Mouse (Mus musculus): ENCODE data around the gene Mrpl24. TPM values are rescaled to one million over a fixed set of nuclear protein-coding genes. Genes with fewer than 3 reads are reported as not detected.

Mrpl24 gene
- total RNA-seq, 2 experiments from 2014 or later, result 119 to 195 TPM

DNA sequence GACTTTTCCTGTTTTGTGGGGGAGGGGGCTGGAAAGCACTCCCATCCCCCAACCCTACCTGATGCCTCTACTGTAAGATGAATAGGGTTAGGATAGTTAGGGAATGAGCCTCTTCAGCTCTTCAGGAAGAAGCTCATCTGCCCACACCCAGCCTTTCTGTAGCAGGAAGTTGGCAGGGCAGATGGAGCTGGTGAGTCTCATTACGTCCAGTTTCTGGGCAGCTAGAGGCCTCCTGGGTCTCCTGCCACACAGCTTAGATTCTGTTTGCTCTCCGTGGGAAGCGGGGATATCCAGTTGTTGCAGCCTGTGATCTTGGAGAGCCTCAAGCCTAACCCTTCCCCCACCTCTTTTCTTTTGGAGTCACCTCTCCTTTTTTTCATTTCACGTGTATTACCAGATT, 9.4 kb upstream of the Mrpl24 start:
- ATAC-seq (replicated peaks; ENCODE audit: poor library complexity), result no peak

DNA sequence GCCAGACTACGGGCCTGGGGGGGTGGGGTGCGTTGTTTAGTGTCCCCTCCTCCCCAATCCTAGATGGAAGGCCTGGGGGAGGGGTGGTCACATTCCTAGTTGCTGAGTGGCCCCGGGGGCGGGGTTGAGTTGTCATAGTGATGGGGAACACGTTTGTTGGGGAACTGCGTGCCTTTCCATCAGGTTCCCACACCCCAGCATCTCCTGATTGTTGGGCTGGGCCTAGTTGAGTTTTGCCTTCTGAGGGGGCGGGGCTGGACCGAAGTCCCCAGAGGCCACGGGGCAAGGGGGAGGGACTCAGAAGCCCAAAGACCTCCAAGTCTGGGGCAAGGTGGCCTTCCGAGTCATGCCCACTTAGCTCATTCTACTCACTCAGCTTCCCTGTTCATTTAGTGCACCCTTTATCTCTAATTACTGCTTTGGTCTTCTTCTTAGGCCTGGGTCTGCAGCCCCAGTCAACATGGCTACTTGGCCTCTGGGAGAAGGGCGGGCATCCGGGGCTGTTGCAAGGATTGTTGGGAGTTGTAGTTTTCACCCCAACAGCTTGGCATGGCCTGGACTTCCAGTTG, 8.6 kb upstream of the Mrpl24 start:
- no peak for ATAC-seq (replicated peaks; ENCODE audit: poor library complexity)

DNA sequence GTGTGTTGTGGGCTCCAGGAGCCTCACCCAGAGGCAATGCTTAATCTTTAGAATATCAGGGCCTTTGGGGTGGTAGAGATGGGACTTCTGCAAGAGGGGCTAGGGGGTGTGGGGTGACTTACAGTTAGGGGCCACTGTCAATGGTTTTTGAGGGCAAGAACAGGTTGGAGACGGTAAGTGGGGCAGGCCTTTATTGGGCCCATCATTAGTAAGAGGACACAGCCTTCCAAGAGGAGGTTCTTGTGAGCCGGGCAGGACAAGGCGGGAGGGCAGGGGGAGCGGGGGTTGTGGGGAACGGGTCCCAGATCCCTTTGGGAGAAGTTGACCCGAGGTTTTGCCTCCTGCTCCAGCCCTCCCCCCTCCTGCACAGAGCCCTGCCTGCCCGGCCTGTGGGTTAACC, 5.8 kb upstream of the Mrpl24 start:
- no peak for ATAC-seq (replicated peaks; ENCODE audit: poor library complexity)

DNA sequence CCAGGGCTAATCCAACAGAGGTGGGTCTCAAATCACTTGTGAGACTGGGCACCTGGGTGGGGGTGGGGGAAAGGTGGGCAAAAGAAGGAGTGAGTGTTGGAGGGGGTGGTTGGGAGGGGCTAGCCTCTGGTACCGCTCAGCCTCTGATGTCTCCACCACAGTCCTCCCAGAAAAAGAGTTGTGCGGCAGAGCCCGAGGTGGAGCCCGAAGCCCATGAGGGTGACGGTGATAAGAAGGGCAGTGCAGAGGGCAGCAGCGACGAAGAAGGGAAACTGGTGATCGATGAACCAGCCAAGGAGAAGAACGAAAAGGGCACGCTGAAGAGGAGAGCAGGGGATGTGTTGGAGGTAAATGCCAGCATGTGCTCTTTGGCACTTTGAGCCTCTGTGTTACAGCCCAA, 5.4 kb upstream of the Mrpl24 start:
- no peak for ATAC-seq (replicated peaks; ENCODE audit: poor library complexity)

DNA sequence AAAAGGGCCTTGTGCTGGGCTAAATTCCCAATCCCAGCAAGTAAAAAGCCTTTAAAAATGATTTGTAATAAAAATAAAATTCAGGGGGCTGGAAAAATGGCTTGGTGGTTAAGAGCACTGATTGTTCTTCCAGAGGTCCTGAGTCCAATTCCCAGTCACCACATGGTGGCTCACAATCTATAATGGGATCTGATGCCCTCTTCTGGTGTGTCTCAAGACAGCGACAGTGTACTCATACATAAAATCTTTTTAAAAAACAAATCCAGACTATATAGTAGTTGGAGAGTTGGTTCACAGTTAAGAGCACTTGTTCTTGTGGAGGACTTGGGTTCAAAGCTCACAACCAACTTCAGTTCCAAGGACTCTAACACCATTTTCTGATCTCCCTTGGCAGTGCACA, 2.3 kb upstream of the Mrpl24 start:
- no peak for ATAC-seq (replicated peaks; ENCODE audit: poor library complexity)

DNA sequence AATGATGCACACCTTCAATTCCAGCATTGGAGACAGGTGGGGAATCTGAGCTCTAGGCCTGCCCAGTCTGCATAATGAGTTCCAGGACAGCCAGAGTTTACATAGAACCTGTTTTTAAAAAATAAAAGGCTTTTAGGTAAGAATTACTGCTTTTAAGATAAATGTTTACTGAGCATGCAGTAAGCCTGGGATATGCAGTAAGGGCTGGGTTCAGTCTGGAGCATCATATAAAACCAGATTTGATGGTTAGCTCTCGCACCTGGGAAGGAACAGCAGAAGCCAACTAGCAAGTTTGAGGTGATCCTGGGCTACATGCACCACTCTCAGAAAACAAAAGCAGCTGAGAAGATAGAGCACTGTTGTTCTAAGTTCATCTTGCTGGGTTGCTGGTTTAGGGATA, 755 bp upstream of the Mrpl24 start:
- ATAC-seq (replicated peaks; ENCODE audit: poor library complexity), result no peak

DNA sequence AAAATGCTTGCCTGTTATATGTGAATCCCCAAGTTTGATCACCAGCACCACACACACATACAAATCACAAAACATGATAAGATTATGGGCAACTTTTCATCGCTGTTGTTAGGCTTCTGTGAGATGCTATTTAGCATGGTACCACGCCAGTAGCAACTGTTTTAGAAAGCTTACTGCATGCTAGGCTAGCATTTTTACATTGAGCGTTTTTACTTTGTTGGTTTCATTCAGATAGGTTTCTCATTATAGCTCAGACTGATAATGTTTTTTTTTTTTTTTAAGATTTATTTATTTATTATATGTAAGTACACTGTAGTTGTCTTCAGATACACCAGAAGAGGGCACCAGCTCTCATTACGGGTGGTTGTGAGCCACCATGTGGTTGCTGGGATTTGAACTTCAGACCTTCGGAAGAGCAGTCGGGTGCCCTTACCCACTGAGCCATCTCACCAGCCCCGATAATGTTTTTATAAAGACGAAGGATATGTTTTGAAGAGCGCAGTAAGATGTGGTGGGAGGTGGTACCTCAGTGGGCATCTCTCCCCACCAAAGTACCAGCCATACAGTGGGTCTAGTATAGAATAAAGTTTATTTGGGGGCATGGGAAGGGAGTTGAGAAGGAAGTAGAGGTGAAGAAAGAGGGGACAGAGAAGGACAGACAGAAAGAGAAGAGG, 1.1 kb downstream of the Mrpl24 start:
- ATAC-seq (replicated peaks; ENCODE audit: poor library complexity), result no peak

DNA sequence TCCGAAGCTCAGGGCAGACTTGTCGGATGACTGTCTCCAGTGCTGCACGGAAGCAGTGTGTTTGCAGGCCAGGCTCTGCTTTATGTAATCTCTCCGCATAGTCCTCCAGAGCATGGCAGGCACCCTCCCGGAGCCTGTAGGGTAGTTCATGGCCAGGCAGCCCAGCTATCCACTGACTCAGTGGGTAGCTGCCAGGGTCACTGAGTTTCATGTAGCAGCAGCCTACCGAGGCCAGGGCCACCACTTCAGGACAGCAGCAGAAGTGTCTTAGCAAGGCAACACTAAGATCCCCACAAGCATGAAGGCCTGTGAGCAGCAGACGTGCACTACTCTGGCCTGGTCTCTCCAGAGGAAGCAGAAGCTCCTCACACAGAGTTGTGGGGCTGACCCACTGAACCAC, 5.7 kb downstream of the Mrpl24 start:
- ATAC-seq (replicated peaks; ENCODE audit: poor library complexity), result no peak

DNA sequence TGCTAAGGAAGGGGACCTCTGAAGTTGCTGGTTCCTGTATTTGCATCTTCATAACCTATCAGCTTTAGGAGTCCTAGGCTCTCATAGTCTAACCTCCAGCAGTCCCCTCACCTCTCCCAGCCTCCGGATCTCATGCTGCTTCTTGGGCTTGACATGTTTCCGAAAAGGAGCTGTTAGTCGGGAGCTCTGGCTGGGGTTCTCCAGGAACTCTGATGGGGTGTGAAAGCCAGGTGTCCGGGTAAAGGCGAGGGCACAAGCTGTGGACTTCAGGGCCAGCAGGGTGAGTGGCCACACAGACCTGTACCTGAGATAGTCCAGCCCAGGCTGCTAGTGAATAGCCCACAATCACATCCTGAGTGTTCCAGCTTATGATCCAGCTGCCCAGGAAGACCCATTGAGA, 8.1 kb downstream of the Mrpl24 start:
- ATAC-seq (replicated peaks; ENCODE audit: poor library complexity), result no peak

DNA sequence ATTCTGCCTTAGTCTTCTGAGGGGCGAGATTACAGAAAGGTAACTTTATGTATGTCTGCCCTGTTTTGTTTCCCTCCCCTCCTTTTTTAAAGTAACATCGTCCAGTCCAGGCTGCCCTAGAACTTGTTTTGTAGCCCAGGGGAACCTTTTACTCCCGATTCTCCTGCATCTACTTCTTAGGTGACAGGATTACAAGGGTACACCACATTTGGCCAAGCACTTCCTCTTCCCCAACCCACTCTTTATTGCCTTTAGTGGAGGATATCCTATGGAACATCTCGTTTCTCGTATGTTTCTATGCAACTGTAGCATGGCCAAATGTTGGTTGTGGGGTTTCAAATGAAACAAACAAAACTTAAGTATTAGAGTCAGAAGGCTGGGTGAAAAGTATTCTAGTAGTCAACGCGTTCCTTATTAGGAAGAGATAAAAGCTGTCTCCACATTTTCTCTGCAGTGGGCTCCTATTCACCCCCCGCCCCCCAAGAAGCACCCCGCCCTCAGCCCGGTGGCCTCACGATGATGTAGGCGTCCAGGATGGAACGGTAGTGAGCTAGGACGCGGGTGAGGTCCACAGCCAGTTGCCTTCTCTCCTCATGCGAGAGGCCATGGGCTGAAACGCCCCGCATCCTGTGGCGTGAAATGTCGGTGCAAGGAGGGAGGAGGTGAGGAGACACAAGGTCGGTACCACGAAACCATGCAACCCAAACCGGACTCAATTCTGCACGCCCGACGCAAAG, 10.2 kb downstream of the Mrpl24 start:
- peak; percentile 38 for ATAC-seq (replicated peaks; ENCODE audit: poor library complexity)

DNA sequence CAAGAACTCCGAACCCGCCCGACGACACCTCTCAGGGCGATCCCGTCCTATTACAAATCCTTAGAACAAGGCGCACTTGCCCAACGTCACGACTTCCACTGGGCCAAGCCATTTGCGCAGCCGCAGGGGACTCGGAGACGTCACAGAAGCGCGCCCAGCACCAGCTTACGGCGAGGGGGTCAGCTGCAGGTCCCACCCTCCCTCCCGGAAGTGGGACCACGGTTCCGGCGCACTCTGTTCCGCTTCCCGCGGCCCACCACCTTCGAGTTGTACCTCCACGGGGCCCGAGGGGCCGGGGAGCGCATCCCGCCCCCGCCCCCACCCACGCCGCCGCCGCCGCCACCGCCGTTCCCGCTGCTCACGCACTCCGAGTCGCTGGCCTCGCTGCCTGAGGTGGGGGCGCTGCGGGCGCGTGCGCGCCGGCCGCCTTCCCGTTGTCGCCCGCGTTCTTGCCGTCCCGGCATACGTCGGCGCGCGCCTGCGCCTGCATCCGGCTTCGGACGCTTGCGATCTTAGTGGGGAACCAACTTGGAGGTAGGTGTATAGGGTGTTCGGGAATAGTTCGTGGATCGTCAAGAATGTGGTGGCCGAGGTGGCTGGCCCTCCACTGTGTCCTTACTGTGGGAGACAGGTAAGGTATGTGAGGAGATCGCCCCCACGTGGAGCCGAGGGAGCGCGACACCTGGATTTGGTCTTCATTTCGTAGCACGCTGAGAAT, 10.9 kb downstream of the Mrpl24 start, which contains the start of the genes Isg20l2 and Rrnad1:
Isg20l2 (plus strand) TSS at position 237 of the 718 bp plus-strand sequence.
Rrnad1 (minus strand) TSS at position 640 of the 718 bp plus-strand sequence.
- ATAC-seq (replicated peaks; ENCODE audit: poor library complexity), result peak; percentile 94

DNA sequence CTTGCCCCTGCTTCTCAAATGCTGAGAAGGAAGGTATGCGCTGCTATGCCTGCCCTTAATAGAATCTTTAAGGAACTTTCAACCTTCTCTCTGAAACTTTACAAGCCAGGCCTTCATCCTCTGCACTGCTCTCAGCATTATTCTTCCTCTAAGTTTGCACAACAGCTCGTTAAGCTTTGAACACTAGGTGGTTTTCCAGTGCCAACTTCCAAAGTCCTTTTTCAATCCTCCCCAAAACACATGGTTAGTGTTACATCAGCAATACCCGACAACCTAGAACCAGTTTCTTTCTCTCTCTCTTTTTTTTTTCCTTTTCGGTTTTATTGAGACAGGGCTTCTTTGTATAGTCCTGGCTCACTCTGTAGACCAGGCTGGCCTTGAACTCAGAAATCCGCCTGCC, 14.7 kb downstream of the Mrpl24 start:
- no peak for ATAC-seq (replicated peaks; ENCODE audit: poor library complexity)

DNA sequence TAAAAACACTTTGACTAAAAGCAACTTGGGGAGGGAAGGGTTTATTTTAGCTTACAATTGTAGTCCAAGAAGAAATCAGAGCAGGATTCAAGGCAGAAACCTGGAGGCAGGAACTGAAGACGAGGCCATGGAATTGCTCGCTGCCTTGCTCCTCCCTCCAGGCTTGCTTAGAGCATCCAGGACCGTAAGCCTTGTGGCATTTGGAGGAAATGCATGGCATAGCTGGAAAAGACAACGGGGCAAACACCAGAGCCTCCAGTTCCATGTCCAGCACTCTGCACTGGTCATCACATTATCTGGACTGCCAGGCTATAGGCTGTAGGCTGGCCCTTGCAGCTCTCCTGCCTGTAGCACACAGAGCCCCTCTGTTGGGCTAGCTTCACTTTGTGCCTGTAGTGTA, 15.2 kb downstream of the Mrpl24 start:
- ATAC-seq (replicated peaks; ENCODE audit: poor library complexity), result no peak

DNA sequence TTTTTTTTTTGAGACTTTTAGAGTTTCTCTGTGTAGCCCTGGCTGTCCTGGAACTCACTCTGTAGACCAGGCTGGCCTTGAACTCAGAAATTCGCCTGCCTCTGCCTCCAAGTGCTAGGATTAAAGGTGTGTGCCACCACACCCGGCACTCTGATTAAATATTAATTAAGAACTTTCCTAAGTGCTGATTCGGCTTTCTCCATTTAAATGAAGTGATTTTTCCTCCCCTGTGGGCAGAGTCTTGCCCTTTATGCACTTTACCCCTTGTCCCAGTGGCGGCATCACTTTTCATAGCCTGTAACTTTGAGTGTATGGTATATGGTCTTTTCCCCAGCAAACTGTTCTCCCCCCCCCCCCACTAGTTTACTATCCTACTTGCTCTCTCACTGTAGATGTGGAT, 15.9 kb downstream of the Mrpl24 start:
- ATAC-seq (replicated peaks; ENCODE audit: poor library complexity), result no peak

DNA sequence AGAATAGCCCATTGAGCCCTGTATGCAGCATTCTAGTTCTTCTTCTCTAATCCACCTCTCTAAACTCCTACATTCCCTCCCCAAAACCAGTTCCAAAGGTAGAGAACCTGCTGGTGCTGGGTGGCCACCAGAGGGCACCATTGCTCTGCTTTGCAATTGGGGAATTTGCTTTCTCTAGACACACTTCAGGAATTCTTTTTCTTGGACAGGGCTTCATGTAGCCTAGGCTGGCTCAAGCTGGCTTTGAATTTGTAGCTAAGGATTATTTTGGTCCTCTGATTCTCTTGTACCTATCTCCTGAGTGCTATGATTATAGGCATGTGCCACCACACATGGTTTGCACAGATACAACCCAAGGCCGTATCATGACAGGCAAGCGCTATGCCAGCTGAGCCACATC, 16.5 kb downstream of the Mrpl24 start:
- peak; percentile 85 for ATAC-seq (replicated peaks; ENCODE audit: poor library complexity)

DNA sequence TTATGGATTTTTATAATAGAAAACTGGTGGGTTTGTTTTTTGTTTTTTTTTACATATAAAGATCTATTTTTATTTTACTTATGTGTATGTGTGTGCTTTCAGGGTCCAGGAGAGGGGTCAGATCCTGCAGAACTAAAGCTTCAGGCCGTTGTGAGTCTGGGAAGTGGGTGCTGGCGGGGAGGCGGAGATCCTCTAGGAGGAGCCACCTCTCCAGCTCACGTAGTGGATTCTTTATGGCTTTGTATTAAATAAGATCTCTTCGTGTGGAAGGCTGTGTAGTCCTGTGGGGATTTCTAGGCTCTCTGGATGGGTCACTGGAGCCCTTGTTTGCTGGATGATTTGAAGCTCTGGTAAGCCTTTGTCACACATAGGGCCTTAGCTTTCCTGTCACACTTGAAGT, 21.3 kb downstream of the Mrpl24 start:
- ATAC-seq (replicated peaks; ENCODE audit: poor library complexity), result no peak

DNA sequence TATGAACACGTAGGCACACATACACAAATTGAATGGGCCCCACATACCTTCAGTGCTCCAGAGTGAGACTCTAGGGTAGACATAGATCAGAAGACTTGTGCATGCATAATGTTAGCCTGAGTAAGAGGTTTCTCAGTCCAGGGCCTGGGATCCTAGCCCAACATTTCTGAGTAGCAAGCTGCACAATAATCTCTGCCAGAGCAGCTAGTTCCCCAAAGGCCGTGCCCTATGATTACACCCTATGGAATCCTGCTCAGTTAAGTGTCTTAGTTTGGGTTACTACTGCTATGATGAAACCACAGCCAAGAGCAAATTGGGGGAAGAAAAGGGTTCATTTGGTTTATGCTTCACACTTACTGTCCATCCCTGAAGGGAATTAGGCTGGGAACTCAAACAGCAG, 23.2 kb downstream of the Mrpl24 start:
- no peak for ATAC-seq (replicated peaks; ENCODE audit: poor library complexity)

DNA sequence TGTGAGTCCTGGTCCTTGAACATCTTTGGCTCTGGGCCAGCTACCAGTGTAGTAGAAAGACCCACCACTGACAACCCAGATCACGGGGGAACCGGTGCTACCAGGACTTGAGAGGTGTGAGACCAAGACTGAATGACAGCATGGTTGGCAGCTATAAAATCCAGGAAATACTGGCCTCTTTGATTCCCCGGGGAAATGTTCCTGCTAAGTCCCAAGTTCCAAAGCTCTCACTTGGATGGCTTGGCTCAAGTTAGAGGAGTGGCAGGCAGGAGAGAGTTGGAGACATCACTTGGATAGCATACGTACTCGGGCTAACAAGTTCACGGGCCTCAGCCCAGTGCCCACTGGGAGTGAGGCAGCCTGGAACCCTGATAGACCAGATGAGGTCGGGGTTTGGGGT, 24.3 kb downstream of the Mrpl24 start:
- ATAC-seq (replicated peaks; ENCODE audit: poor library complexity), result no peak

DNA sequence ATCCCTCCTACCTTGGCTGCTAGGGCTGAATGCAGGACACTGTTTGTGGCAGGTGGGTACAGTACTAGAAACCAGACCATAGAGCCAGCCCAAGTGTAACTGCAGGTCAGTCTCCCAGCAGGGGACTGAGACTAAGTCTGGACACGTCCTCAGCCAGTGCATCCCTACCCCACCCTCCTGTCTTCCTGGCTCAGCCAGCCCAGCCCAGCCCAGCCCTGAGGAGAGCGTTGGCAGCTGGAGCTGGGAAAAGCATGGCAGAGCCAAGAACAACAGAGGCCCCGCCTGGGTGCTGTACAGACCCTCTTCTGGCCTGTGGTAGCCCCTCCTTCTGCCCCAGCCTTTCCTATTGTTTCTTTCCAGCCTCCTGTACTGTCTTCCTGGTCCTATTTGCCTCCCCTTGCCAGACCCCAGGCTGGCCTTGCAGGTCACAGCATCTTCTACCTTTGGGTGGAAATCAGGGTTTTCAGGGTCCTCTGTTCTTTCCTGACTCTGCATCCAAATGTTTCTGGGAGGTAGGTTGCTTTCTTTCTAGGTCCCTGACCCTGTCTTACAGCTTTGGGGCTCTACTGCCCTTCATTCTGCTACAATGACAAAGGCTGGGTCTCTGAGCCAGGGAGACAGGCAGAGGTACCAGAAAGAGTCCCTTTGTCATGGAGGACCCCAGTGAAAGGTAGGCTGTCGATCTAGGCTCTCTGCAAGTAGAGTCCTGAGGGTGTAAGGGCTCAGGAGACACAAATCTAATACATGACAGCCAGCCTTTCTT, 25.7 kb downstream of the Mrpl24 start:
- ATAC-seq (replicated peaks; ENCODE audit: poor library complexity), result no peak

DNA sequence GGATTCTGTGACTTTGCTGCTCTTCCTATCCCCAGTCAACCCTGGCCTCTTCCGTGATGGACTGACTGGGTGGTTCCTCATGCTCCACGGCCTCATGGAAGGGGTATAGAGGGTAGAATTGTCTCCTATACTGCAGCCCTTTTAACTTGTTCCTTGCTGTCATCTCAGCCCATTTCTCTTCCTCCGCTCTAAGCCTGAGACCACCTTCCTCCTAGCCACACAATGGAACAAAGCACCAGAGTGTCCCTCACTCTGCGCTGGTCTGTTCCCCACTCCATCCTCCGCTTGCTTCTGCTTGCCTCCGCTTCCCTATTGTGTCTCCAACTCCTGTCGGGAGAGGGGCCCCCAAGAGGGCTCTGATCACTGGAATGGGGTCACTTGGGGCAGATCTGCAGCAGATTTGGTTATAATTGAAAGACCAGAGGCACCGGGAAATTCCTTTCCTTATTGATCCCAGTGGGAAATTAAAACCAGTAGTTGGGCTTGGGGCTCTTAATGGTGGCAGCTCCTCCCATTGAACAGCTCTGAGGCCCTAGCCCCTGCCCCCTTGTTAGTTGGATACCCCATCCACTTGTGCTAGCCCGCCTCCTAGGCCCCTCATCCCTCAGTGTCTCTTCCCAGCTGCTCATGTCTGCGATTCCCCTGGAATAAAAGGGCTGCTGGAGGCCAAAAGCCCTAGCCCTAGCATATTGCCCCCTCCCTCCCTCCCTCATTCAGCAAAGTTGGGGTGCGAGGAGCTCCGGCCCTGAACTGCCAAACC, 26.7 kb downstream of the Mrpl24 start:
- no peak for ATAC-seq (replicated peaks; ENCODE audit: poor library complexity)

Data from megakaryocyte progenitor cell, adult 5-6 weeks (primary cell).